Mouse (Mus musculus): ENCODE data around the gene Tmem132d.

- TF ChIP-seq GATA1 (IDR thresholded peaks at IDR 0.05; ENCODE audit: borderline replicate concordance, low read length) (no peak), FLI1 (IDR thresholded peaks at IDR 0.05; ENCODE audit: low read length) (no peak)
Measured at GRCm38 (mm10) chr5:128432422-128432821, 455 bp downstream of the Tmem132d start.

Measured in megakaryocyte, embryonic 14.5 days (primary cell).